Mouse (Mus musculus) midbrain, embryonic 16.5 days (tissue): Measurements from ENCODE around the gene Tbc1d22a. TPM values are rescaled to one million over a fixed set of nuclear protein-coding genes. Genes with fewer than 3 reads are reported as not detected.

Source experiments
- ATAC-seq: fragments of 200-750 bp; cut with Nextera tagmentation; 2 replicates; pipeline ENCODE4 v1.8.0; 2017; ENCODE audit warnings: moderate TSS enrichment
- H3K27ac ChIP-seq: fragments of 300-500 bp; sonication (generic); 2 replicates; pipeline ENCODE4 v1.5.1; 2014; ENCODE audit warnings: mild to moderate bottlenecking, low read length, mixed read lengths
- H3K27me3 ChIP-seq: fragments of 300-500 bp; sonication (generic); 2 replicates; pipeline ENCODE4 v1.6.1; 2014; ENCODE audit warnings: low read depth, low read length, mixed read lengths; ENCODE audit not compliant: control insufficient read depth, insufficient read depth
- H3K36me3 ChIP-seq: fragments of 300-500 bp; sonication (generic); 2 replicates; pipeline ENCODE4 v1.6.1; 2014; ENCODE audit warnings: mild to moderate bottlenecking, low read length, moderate library complexity, mixed read lengths; ENCODE audit not compliant: control insufficient read depth, insufficient read depth
- H3K4me1 ChIP-seq: fragments of 300-500 bp; sonication (generic); 2 replicates; pipeline ENCODE4 v1.6.1; 2014; ENCODE audit warnings: mild to moderate bottlenecking, low read length, mixed read lengths; ENCODE audit not compliant: control insufficient read depth, insufficient read depth
- H3K4me2 ChIP-seq: fragments of 300-500 bp; sonication (generic); 2 replicates; pipeline ENCODE4 v1.6.1; 2014; ENCODE audit warnings: mild to moderate bottlenecking, low read length, mixed read lengths
- H3K4me3 ChIP-seq: fragments of 300-500 bp; sonication (generic); 2 replicates; pipeline ENCODE4 v1.5.1; 2014; ENCODE audit warnings: low read depth, mild to moderate bottlenecking, low read length, moderate library complexity, mixed read lengths
- H3K9ac ChIP-seq: fragments of 300-500 bp; sonication (generic); 2 replicates; pipeline ENCODE4 v1.6.1; 2014; ENCODE audit warnings: low read depth, low read length, mixed read lengths
- H3K9me3 ChIP-seq: fragments of 300-500 bp; sonication (generic); replicated peaks from 2 replicates; pipeline ENCODE4 v1.6.1; 2014; ENCODE audit warnings: mild to moderate bottlenecking, low read length, mixed read lengths; ENCODE audit not compliant: control insufficient read depth, poor library complexity, severe bottlenecking
- WGBS: fragments of 180-500 bp; shearing (Covaris S2); extraction: QIAGEN DNeasy Blood & Tissue Kit; methylation state at CpG from one replicate; pipeline ENCODE4 v1.1.7; 2014; 5-methylcytosine and 5-hydroxymethylcytosine counted together
- polyA plus RNA-seq: library from polyadenylated mRNA; unstranded; fragments of >200 nt; fragmentation: Nextera tagmentation; extraction: Ambion mirVana; gene quantifications from 2 replicates; pipeline ENCODE4 v1.2.1, GENCODE M21; 2015

Tbc1d22a gene
- polyA plus RNA-seq, 1 experiment from 2014 or later, result 12.8 TPM

DNA sequence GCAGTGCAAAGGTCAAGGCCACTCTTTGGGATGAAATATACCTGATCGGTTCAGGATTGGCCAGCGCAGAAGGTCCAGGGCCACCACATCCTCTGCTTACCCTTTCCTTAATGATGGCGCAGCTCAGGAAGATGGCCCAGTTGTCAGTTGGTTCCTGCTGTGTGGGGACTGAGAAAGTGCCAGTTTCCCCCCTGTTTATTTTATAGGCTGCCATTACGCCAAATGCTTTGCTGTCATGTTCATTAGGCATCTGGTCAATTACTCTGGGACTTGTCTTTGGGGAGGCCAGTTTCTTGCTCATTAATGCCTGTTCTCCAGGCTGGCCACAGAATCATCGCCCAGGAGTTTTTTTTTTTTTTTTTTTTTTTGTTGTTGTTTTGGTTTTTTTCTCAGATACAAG lies 299.1 kb downstream of the Tbc1d22a start:
- Histone ChIP-seq H3K36me3 (no peaks in the 10 kb centered on the region), H3K4me1 (peaks cover 14% of the 10 kb centered on the region), H3K4me2 (no peak overlapping the region), H3K27me3 (no peaks in the 10 kb centered on the region), H3K9ac (no peak overlapping the region), H3K9me3 (no peaks in the 10 kb centered on the region), H3K4me3 (no peak overlapping the region), H3K27ac (no peak overlapping the region)
- ATAC-seq, result no peak
- whole genome bisulfite sequencing, result 84% methylated on average over 5 of the region's 5 CpGs

GRCm38 (mm10) chr15:86520201-86520600 lies 305.9 kb downstream of the Tbc1d22a start:
- Histone ChIP-seq H3K9ac (no peak overlapping the region), H3K4me3 (no peak overlapping the region), H3K27ac (no peak overlapping the region), H3K9me3 (no peaks in the 10 kb centered on the region), H3K36me3 (no peaks in the 10 kb centered on the region), H3K27me3 (no peaks in the 10 kb centered on the region), H3K4me2 (no peak overlapping the region), H3K4me1 (no peaks in the 10 kb centered on the region)
- WGBS, result 39% methylated on average over 4 of the region's 4 CpGs
- ATAC-seq, result no peak

- Histone ChIP-seq H3K4me2 (no peak overlapping the region), H3K4me3 (no peak overlapping the region), H3K9ac (no peak overlapping the region), H3K4me1 (no peaks in the 10 kb centered on the region), H3K27ac (no peak overlapping the region), H3K27me3 (no peaks in the 10 kb centered on the region), H3K9me3 (no peaks in the 10 kb centered on the region), H3K36me3 (no peaks in the 10 kb centered on the region)
- ATAC-seq, result no peak
- 84% methylated on average over 6 of the region's 6 CpGs for WGBS
Measured at GRCm38 (mm10) chr15:86535356-86535755, 321.1 kb downstream of the Tbc1d22a start.

GRCm38 (mm10) chr15:86542371-86542770 lies 328.1 kb downstream of the Tbc1d22a start:
- Histone ChIP-seq H3K4me2 (no peak overlapping the region), H3K27ac (no peak overlapping the region), H3K4me1 (no peaks in the 10 kb centered on the region), H3K9me3 (no peaks in the 10 kb centered on the region), H3K9ac (no peak overlapping the region), H3K4me3 (no peak overlapping the region), H3K36me3 (no peaks in the 10 kb centered on the region), H3K27me3 (no peaks in the 10 kb centered on the region)
- 81% methylated on average over 3 of the region's 3 CpGs for WGBS
- no peak for ATAC-seq

DNA sequence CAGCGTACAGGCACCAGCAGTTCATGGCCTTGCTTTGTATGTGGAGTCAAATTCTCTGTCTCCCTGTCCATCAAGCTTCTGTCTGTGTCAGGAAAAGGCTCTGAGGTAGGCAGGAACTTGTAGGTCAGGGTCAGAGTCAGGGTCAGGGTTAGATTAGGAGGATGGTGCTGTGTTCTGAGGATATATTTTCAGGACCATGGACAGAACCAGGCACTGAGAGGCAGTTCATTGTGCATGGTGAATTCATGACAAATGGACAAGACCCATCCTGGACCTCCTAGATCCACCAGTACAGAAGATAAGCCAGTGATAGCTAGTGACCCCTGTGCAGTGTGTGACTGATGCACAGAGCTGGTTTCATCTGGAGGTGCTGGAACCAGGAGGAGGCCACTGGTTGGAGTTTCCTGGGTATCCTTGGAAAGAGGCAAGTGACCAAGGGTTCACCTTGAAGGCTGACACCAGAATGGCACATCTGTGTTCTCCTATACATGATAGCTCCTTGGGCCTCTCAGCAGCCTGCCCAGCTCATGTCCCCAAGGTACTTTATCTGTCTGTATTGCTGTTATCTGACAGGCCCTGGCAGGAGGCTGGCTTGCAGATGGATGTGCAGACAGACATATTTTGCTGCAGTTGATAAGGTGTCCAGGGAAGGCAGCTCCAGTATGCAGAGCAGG lies 330.0 kb downstream of the Tbc1d22a start:
- H3K9ac ChIP-seq, result no peak overlapping the region
- H3K4me2 ChIP-seq, result no peak overlapping the region
- H3K4me1 ChIP-seq, result no peaks in the 10 kb centered on the region
- no peak for ATAC-seq
- no peaks in the 10 kb centered on the region for H3K36me3 ChIP-seq
- no peak overlapping the region for H3K27ac ChIP-seq
- WGBS, result 78% methylated on average over 1 of the region's 1 CpGs
- no peaks in the 10 kb centered on the region for H3K27me3 ChIP-seq
- H3K9me3 ChIP-seq, result 0 out of 2 replicates have a peak, but pooled peaks cover 6% of the 10 kb centered on the region
- H3K4me3 ChIP-seq, result no peak overlapping the region

Other genes starting within 250 kb of the Tbc1d22a start
- gene Celsr1, start 180.7 kb upstream of the Tbc1d22a start, polyA plus RNA-seq, result 1.1 and 1.3 TPM in 2 replicates
- gene Gramd4, start 156.8 kb upstream of the Tbc1d22a start, polyA plus RNA-seq, result 36.0 and 36.7 TPM in 2 replicates
- gene Cerk, start 28.3 kb upstream of the Tbc1d22a start, polyA plus RNA-seq, result 22.6 and 25.0 TPM in 2 replicates